Mouse (Mus musculus) heart, adult 2 months (tissue): ENCODE data around the gene Kng1.
"Not testable (repeated sequence)": the region's sequence is repeated elsewhere in the genome, so short reads cannot be mapped to it uniquely, and the experiment has no call there.

Experiments
- CTCF ChIP-seq: fragments of 200-600 bp; IDR thresholded peaks from 2 replicates; pipeline ENCODE4 v1.8.1; 2022; ENCODE audit warnings: antibody characterized with exemption, mild to moderate bottlenecking, moderate library complexity
- POLR2A ChIP-seq: fragments of 200-500 bp; IDR thresholded peaks from 2 replicates; pipeline ENCODE4 v1.6.1; 2011; ENCODE audit warnings: mild to moderate bottlenecking, low read depth, low read length, control low read depth; ENCODE audit not compliant: insufficient read depth

DNA sequence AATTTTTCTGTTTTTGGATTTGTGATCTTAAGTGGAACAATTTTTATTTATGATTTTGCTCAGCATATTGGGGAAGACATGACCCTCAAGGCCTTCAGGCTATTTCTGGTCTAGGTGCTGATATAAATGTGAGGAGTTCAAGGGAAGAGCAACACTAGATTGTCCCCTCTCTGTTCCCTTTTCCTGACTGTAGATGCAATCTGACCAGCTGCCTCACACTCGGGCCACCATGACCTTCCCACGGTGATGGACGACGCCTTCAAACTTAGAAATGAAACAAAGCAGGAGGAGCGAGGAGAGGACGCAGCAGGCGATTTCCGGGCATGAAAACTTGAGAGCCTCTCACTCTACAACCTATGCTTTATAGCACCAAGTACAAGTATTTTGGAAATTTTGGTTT, 29.5 kb downstream of the Kng1 start:
- TF ChIP-seq CTCF, POLR2A: not testable (repeated sequence)
